Mouse (Mus musculus): ENCODE data around the gene Nup188. TPM values are rescaled to one million over a fixed set of nuclear protein-coding genes. Genes with fewer than 3 reads are reported as not detected.

Nup188 gene
- total and polyA plus RNA-seq, 2 experiments from 2014 or later = 14.1 to 29.3 TPM

GRCm38 (mm10) chr2:30336174-30336915, 50.1 kb downstream of the Nup188 start:
- no peaks in the 10 kb centered on the region for H3K9me3 ChIP-seq (ENCODE audit: low read length)
- no peak overlapping the region for H3K9ac ChIP-seq
- H3K4me1 ChIP-seq (ENCODE audit: insufficient read depth) = no peaks in the 10 kb centered on the region
- no peak for TF ChIP-seq CTCF (IDR thresholded peaks at IDR 0.05; ENCODE audit: low read depth)
- no peak overlapping the region for H3K4me2 ChIP-seq (ENCODE audit: low read depth)
- ATAC-seq (no peak), DNase-seq (no peak)
- H3K27ac ChIP-seq (ENCODE audit: low read depth, low read length) = no peak overlapping the region
- 83% methylated on average over 16 of the region's 16 CpGs for WGBS
- peaks cover 89% of the 10 kb centered on the region for H3K36me3 ChIP-seq (ENCODE audit: insufficient read depth)
- no peak overlapping the region for H3K4me3 ChIP-seq (ENCODE audit: low read depth, low read length)
- no peaks in the 10 kb centered on the region for H3K27me3 ChIP-seq (ENCODE audit: insufficient read depth, low read length)

GRCm38 (mm10) chr2:30337179-30337578, 51.0 kb downstream of the Nup188 start:
- H3K4me3 ChIP-seq (ENCODE audit: low read depth, low read length) = no peak overlapping the region
- H3K9me3 ChIP-seq (ENCODE audit: low read length) = no peaks in the 10 kb centered on the region
- TF ChIP-seq CTCF (IDR thresholded peaks at IDR 0.05; ENCODE audit: low read depth) = no peak
- no peak overlapping the region for H3K9ac ChIP-seq
- WGBS = 94% methylated on average over 12 of the region's 12 CpGs
- H3K4me1 ChIP-seq (ENCODE audit: insufficient read depth) = no peaks in the 10 kb centered on the region
- H3K27ac ChIP-seq (ENCODE audit: low read depth, low read length) = no peak overlapping the region
- no peak for ATAC-seq
- H3K27me3 ChIP-seq (ENCODE audit: insufficient read depth, low read length) = no peaks in the 10 kb centered on the region
- H3K4me2 ChIP-seq (ENCODE audit: low read depth) = no peak overlapping the region
- H3K36me3 ChIP-seq (ENCODE audit: insufficient read depth) = peaks cover 97% of the 10 kb centered on the region
- no peak for DNase-seq

GRCm38 (mm10) chr2:30342061-30342460, 55.9 kb downstream of the Nup188 start:
- Histone ChIP-seq H3K4me1 (ENCODE audit: insufficient read depth) (no peaks in the 10 kb centered on the region), H3K9me3 (ENCODE audit: low read length) (no peaks in the 10 kb centered on the region), H3K9ac (no peak overlapping the region), H3K36me3 (ENCODE audit: insufficient read depth) (peaks cover 97% of the 10 kb centered on the region), H3K27me3 (ENCODE audit: insufficient read depth, low read length) (no peaks in the 10 kb centered on the region), H3K27ac (ENCODE audit: low read depth, low read length) (no peak overlapping the region), H3K4me2 (ENCODE audit: low read depth) (no peak overlapping the region), H3K4me3 (ENCODE audit: low read depth, low read length) (no peak overlapping the region)
- WGBS = 89% methylated on average over 3 of the region's 3 CpGs
- ATAC-seq (no peak), DNase-seq (no peak)
- TF ChIP-seq CTCF (IDR thresholded peaks at IDR 0.05; ENCODE audit: low read depth) = no peak

- no peak for ATAC-seq
- TF ChIP-seq CTCF (IDR thresholded peaks at IDR 0.05; ENCODE audit: low read depth) = no peak
- Histone ChIP-seq H3K27ac (ENCODE audit: low read depth, low read length) (no peak overlapping the region), H3K36me3 (ENCODE audit: insufficient read depth) (peaks cover 95% of the 10 kb centered on the region), H3K27me3 (ENCODE audit: insufficient read depth, low read length) (no peaks in the 10 kb centered on the region), H3K4me2 (ENCODE audit: low read depth) (no peak overlapping the region), H3K9ac (no peak overlapping the region), H3K4me1 (ENCODE audit: insufficient read depth) (no peaks in the 10 kb centered on the region), H3K4me3 (ENCODE audit: low read depth, low read length) (no peak overlapping the region), H3K9me3 (ENCODE audit: low read length) (no peaks in the 10 kb centered on the region)
- DNase-seq = no peak
- WGBS = 94% methylated on average over 7 of the region's 7 CpGs
Measured at GRCm38 (mm10) chr2:30342544-30342943, 56.3 kb downstream of the Nup188 start.

GRCm38 (mm10) chr2:30343601-30344137, 57.5 kb downstream of the Nup188 start:
- H3K27ac ChIP-seq (ENCODE audit: low read depth, low read length) = no peak overlapping the region
- peak; percentile 29 for ATAC-seq

GRCm38 (mm10) chr2:30345971-30346676, 59.9 kb downstream of the Nup188 start:
- no peak for DNase-seq
- Histone ChIP-seq H3K4me1 (ENCODE audit: insufficient read depth) (no peaks in the 10 kb centered on the region), H3K27ac (ENCODE audit: low read depth, low read length) (no peak overlapping the region), H3K4me2 (ENCODE audit: low read depth) (no peak overlapping the region), H3K9ac (no peak overlapping the region), H3K9me3 (ENCODE audit: low read length) (no peaks in the 10 kb centered on the region), H3K27me3 (ENCODE audit: insufficient read depth, low read length) (no peaks in the 10 kb centered on the region), H3K4me3 (ENCODE audit: low read depth, low read length) (no peak overlapping the region), H3K36me3 (ENCODE audit: insufficient read depth) (peaks cover 96% of the 10 kb centered on the region)
- TF ChIP-seq CTCF (IDR thresholded peaks at IDR 0.05; ENCODE audit: low read depth) = no peak
- ATAC-seq = no peak
- WGBS = 92% methylated on average over 7 of the region's 7 CpGs

More at GRCm38 (mm10) chr2:30343601-30344137, 57.5 kb downstream of the Nup188 start:
- H3K9me3 ChIP-seq (ENCODE audit: low read length) = no peaks in the 10 kb centered on the region
- peak; percentile 12; the same call in 1 of the 2 replicates for TF ChIP-seq CTCF (IDR thresholded peaks at IDR 0.05; ENCODE audit: low read depth)
- H3K27me3 ChIP-seq (ENCODE audit: insufficient read depth, low read length) = no peaks in the 10 kb centered on the region
- H3K4me1 ChIP-seq (ENCODE audit: insufficient read depth) = no peaks in the 10 kb centered on the region
- 56% methylated on average over 14 of the region's 14 CpGs for WGBS
- no peak overlapping the region for H3K9ac ChIP-seq
- peaks cover 96% of the 10 kb centered on the region for H3K36me3 ChIP-seq (ENCODE audit: insufficient read depth)
- no peak overlapping the region for H3K4me2 ChIP-seq (ENCODE audit: low read depth)
- no peak for DNase-seq
- no peak overlapping the region for H3K4me3 ChIP-seq (ENCODE audit: low read depth, low read length)

GRCm38 (mm10) chr2:30349196-30349595, 63.0 kb downstream of the Nup188 start:
- TF ChIP-seq CTCF (IDR thresholded peaks at IDR 0.05; ENCODE audit: low read depth) = no peak
- Histone ChIP-seq H3K36me3 (ENCODE audit: insufficient read depth) (peaks cover 87% of the 10 kb centered on the region), H3K4me3 (ENCODE audit: low read depth, low read length) (no peak overlapping the region), H3K9me3 (ENCODE audit: low read length) (no peaks in the 10 kb centered on the region), H3K27me3 (ENCODE audit: insufficient read depth, low read length) (no peaks in the 10 kb centered on the region), H3K9ac (no peak overlapping the region), H3K4me1 (ENCODE audit: insufficient read depth) (no peaks in the 10 kb centered on the region), H3K27ac (ENCODE audit: low read depth, low read length) (no peak overlapping the region), H3K4me2 (ENCODE audit: low read depth) (no peak overlapping the region)
- 90% methylated on average over 6 of the region's 6 CpGs for WGBS
- ATAC-seq (no peak), DNase-seq (no peak)
